Mouse (Mus musculus) thymus, postnatal 0 days (tissue): ENCODE measurements at regions not wholly inside any gene's neighbourhood (a gene's known extent, or its start where the extent isn't known, plus 50 kb on each side); places are given as distances from the start of the nearest gene placed in this dataset.
A peak's percentile ranks its signal among the peaks of the same experiment; 100 is the strongest.
"Not testable (repeated sequence)": the region's sequence is repeated elsewhere in the genome, so short reads cannot be mapped to it uniquely, and the experiment has no call there.

Experiments
- DNase-seq: peaks from one replicate; pipeline ENCODE4 v3.0.0-alpha.2; 2015; ENCODE audit warnings: low spot score

GRCm38 (mm10) chr19:35034408-35034807 lies 112.2 kb downstream of the Kif20b start:
- DNase-seq = no peak

DNA sequence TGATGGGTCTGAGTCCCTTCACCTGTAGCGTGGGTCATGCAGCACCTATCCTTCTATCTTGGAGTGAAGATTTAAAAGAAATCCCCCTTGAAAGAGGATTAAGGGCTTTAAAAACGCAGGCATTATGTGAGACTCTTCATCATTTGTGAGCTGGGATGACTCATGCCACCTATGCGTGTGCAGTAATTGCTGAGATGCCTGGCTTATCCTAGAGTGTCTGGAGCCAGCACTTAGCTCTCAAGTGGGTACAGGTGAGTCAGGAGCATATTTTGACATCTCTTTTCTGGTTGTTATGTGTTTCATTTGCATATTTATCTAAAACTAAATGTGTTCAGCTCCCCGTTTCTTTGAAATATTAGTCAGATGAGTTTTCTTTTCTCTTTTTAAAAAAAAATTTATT lies 123.4 kb downstream of the Kif20b start:
- DNase-seq = no peak

DNA sequence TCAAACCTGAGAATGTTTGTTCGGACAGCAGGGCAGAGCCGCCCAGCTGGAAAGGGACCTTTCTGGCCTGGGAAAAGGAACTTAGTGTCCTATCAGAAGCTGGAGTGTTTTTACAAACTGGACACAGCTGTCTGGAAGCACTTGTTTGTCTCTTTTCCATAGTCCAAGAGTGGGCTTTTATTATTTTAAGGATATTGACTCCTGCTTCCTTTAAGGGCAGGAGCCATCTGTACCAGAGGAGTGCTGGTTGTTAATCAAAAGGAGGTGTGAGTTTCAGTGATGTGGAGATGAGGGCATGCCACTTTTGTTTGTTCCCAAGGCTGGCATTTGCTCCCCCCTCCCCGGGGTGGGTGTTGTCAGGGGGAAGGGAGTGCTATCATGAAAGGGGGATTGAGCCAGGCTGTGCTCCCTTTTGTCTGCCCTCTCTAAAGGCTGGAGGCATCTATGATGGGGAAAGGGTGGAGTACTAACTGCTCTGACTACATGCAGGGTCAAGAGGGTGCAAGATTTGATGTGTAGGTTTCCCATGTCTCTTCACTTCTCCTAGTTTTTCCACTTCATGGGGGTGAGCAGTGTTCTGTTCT lies 144.3 kb downstream of the Kif20b start:
- DNase-seq = no peak

GRCm38 (mm10) chr19:35081126-35081525 lies 159.0 kb downstream of the Kif20b start:
- DNase-seq = no peak

DNA sequence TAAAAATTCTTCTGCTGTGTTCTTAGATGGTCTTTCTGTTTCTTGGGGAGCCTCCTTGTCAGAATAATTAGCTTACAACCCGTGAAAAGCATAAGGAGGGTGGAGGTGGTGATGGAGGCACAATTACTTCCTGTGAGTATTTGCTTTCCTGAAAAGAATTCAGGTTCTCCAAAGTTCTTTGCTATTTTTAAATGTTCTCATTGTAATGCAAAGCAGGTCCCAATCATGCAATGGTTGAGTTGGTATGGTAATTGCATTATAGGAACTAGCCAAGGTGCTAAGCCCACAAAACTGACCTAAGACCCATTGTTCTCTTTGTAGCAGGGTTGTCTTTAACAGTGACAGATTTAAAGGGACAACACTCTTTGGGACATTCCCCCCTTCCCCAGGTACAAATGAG lies 179.1 kb downstream of the Kif20b start:
- no peak for DNase-seq

- no peak for DNase-seq
Observed at GRCm38 (mm10) chr19:35114313-35114712, 192.2 kb downstream of the Kif20b start.

DNA sequence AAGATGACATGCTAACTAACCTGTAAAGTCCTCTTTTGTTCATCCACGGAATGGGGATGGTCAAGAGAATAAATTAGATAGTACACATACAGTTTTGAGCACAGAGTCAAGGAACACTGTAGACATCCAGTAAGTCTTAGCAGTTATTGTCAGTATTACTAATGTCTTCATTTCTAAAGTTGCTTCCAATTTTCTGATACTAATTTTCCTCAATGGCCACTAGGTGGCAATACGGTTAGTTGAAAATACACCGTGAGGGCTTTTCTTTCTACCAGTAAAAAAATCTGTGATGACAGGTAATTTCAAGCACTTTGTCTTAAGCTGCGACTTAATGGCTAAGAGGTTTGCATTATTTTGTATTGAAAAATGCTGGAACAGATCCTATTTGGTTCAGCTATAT lies 203.1 kb downstream of the Kif20b start:
- peak; percentile 42 for DNase-seq

GRCm38 (mm10) chr19:35126594-35127051 lies 204.5 kb downstream of the Kif20b start:
- peak; percentile 17 for DNase-seq

DNA sequence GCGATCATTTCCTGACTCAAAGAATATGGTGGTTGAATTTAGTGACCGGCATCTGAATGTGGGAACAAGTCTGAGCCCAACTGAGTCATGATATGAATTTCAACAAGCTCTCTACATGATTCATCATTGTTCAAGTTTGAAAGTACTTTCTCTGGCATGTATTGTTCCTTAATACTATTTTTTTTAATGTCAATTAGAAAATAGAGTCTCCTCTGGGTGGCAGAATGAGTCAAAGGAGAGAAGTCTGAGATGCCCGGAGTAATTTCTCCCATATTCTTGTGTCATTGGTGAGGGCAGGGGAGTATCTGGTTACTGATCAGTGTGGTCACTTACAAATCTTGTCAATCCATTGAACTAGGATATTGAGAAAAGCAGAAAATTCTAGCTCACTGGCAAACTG lies 205.9 kb downstream of the Kif20b start:
- DNase-seq = no peak

DNA sequence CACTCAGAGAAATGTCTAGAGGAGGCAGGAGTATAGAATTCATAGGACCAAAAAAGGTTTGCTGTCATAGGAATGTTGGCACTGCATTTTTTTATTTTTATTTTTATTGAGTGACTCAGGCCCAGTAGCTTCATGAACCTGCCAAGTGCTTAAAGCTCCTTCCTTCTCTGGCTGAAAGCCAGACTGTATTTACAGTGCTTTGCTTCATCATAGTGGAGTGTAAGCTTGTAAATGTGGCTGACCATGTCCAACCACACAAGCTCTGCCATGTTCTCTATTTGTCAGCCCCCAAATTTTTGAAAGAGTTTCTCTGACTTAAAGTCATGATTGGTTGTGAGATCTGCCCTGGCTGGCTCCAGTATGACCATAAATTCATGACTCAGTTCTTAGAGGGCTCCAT lies 221.0 kb downstream of the Kif20b start:
- no peak for DNase-seq

- DNase-seq = no peak
Observed at GRCm38 (mm10) chr19:35143781-35144180, 221.6 kb downstream of the Kif20b start.

- not testable (repeated sequence) for DNase-seq
Observed at GRCm38 (mm10) chr19:35149476-35149875, 227.3 kb downstream of the Kif20b start.

DNA sequence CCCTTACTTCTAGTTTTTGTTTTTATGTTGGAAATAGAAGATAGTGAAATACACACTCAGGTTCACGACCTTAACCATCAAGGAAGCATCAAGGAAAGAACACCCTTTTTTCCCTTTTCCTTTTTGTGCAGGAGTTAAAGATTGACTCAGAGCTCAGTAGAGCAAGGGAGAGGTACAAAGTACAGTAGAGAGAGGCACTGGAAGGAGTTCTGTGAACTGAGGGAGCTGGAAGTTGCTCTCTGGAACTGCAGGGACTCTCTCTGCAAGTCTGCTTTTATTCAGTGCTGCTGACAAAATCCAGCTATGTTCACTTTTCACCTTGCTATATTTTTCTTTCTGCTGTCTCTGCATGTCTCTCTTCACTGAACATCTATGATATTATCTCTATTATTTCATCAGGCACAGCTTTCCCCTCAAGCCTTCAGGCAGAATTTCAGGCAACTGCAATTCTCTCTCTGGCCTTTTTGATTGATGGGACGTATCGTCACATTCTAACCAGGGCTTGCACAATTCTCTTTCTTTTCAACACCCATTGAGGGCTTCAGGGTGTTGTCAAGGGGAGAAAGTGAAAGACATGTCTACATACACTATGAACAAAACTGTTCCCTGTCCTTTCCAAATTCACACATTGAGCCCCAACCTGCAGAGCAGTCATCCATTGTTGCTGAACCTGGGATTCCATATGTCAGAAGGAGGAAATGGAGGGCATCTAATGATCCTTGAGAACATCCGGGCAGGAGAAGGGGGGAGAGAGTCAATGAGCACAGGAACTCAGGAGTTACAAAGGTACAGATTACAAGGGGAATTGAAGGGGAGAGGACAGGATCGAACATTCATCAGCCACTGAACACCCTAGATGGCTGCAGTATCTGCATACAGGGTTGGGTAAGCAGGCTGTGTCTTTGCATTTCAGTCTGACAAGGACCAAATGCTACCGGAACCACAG lies 228.9 kb downstream of the Kif20b start:
- no peak for DNase-seq

DNA sequence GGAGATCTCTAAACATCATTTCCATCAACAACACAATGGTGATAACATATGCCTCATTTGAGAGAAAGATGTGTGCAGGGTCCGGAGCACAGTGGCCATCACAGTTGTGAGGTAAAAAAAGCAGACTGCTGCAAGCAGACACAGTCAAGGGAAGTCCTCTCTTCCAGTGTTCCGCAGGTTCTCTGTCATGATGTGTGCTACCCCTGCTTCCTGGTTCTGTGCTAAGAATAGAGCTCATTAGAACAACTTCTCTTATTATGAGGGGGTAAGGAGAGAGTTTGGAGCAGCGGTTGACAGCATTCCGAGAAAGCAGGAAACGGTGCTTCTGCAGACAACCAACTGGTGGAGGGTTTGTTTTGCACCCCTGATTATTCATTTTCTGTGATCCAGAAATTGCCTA lies 229.7 kb downstream of the Kif20b start:
- no peak for DNase-seq

GRCm38 (mm10) chr19:35157849-35158248 lies 235.7 kb downstream of the Kif20b start:
- no peak for DNase-seq

- DNase-seq = no peak
Observed at GRCm38 (mm10) chr19:35164727-35165126, 242.6 kb downstream of the Kif20b start.

- DNase-seq = no peak
Observed at GRCm38 (mm10) chr19:35170554-35170953, 248.4 kb downstream of the Kif20b start.

DNA sequence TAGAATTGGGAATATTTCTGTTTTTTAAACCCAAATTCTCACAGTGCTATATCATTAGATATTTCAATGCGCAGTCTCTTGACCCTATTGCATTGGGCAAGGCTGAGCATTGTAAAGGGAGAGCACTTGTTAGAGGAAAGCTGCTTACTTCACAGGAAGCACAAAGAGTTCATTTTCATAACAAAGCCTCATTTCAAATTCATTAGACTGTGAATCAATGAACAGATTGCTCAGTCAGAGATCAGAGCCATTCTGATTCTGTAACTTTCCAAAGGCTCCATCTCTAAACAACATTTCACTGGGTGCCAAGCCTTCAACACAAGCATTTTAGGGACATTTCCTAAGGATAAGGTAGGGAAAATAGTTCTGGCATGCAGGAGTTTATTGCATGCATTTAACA lies 257.9 kb downstream of the Kif20b start:
- DNase-seq = no peak

- no peak for DNase-seq
Observed at GRCm38 (mm10) chr19:35205557-35206239, 283.5 kb downstream of the Kif20b start.

DNA sequence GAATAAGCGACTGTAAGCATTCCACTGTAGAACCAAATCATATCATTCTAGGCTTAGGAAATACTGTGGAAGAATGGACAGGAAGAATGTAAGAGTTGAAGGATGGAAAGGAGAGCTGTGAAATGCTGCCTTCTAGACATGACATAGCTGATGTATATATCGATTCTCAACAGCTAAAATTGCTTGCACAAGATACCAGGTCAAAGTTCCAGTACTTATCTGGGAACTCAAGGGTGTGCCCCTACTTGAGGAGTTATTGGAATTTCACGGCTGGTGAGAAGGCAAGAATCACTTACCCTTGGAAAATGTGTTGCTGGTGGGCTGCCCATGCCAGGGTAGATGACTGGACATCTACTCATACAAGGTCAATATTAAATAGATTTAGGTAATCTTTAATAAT lies 322.0 kb downstream of the Kif20b start:
- DNase-seq = no peak

GRCm38 (mm10) chr19:35247531-35247930 lies 325.4 kb downstream of the Kif20b start:
- DNase-seq = no peak

DNA sequence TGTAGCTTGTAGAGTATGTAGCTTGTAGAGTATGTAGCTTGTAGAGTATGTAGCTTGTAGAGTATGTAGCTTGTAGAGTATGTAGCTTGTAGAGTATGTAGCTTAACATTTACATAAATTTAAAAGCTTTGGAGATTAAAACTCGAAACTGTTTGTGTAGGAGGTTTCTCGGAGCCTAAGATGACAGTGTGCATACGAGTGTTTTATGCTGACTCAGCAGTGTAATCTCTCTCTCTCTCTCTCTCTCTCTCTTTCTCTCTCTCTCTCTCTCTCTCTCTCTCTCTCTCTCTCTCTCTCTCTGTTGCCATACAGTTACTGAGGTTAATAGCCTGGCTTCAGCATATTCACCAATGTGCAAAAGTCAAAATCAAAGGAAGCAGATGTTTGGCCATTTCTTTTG lies 336.5 kb downstream of the Kif20b start:
- not testable (repeated sequence) for DNase-seq
